9 mouse cellular contexts compared by ENCODE assay signal in genomic region chr5:149185806-149186205, GRCm38 (mm10). TPM values are rescaled to one million over a fixed set of nuclear protein-coding genes. Genes with fewer than 3 reads are reported as not detected.
DNase-seq lines count a peak whose midpoint lies in the region; ATAC-seq lines count a peak whose summit lies in the region.
"Had no signal": no experiment of that assay in that cellular context is flagged by ENCODE, and none has a peak within 500 bp of the region (broad histone marks: within the 10 kb centered on the region; RNA-seq: fewer than 3 reads in every experiment).

No protein-coding gene starts in this region.

- no peak overlapping the region; the same call in 1 of the 2 replicates for H3K9ac ChIP-seq in kidney, embryonic 16.5 days (replicated peaks; ENCODE audit: low read length)
- H3K9ac ChIP-seq in embryonic facial prominence, embryonic 13.5 days = 0 out of 2 replicates have a peak overlapping the region, but pooled peaks have one; percentile 87
- H3K9ac ChIP-seq in intestine, embryonic 14.5 days (ENCODE audit: low read length) = peak overlapping the region; percentile 75; the same call in 1 of the 2 replicates
- no peak overlapping the region for H3K9ac ChIP-seq in midbrain, embryonic 16.5 days (ENCODE audit: low read depth, low read length)

- H3K27ac ChIP-seq in kidney, embryonic 16.5 days (ENCODE audit: low read length) = no peak overlapping the region
- no peak overlapping the region for H3K27ac ChIP-seq in embryonic facial prominence, embryonic 13.5 days
- no peak overlapping the region for H3K27ac ChIP-seq in intestine, embryonic 14.5 days (ENCODE audit: low read depth)
- no peak overlapping the region for H3K27ac ChIP-seq in midbrain, embryonic 16.5 days (ENCODE audit: low read length)

- no peaks in the 10 kb centered on the region for H3K27me3 ChIP-seq in kidney, embryonic 16.5 days (ENCODE audit: insufficient read depth, low read length)
- H3K27me3 ChIP-seq in embryonic facial prominence, embryonic 13.5 days = no peaks in the 10 kb centered on the region
- no peaks in the 10 kb centered on the region for H3K27me3 ChIP-seq in intestine, embryonic 14.5 days (replicated peaks; ENCODE audit: control insufficient read depth, insufficient read depth, low read length)
- H3K27me3 ChIP-seq in midbrain, embryonic 16.5 days (ENCODE audit: control insufficient read depth, insufficient read depth, low read depth, low read length) = no peaks in the 10 kb centered on the region

- no peak for DNase-seq in kidney, postnatal 14 days
- peak; percentile 9 for DNase-seq in intestine, embryonic 14.5 days (ENCODE audit: low spot score)
- no peak for DNase-seq in right cerebral cortex, adult 2 months (ENCODE audit: low spot score in 2 of 2)
- DNase-seq in layer of hippocampus, postnatal 36 days = no peak
- DNase-seq in cerebellum, adult 11 months = no peak
- DNase-seq: cerebellum, postnatal 36 days had no signal

- ATAC-seq in kidney, embryonic 16.5 days (ENCODE audit: low FRiP score, low TSS enrichment) = no peak
- ATAC-seq in embryonic facial prominence, embryonic 13.5 days (ENCODE audit: insufficient number of reproducible peaks, insufficient read depth, low FRiP score, low TSS enrichment, low read depth) = no peak
- ATAC-seq in intestine, embryonic 14.5 days (replicated peaks; ENCODE audit: low FRiP score, low TSS enrichment, low read depth) = no peak
- no peak for ATAC-seq in midbrain, embryonic 16.5 days

- H3K4me1 ChIP-seq in kidney, embryonic 16.5 days (ENCODE audit: insufficient read depth, low read length) = peaks cover 15% of the 10 kb centered on the region
- peaks cover 16% of the 10 kb centered on the region for H3K4me1 ChIP-seq in embryonic facial prominence, embryonic 13.5 days
- peaks cover 25% of the 10 kb centered on the region for H3K4me1 ChIP-seq in intestine, embryonic 14.5 days (replicated peaks; ENCODE audit: control insufficient read depth, insufficient read depth, low read length)
- H3K4me1 ChIP-seq in midbrain, embryonic 16.5 days (ENCODE audit: control insufficient read depth, insufficient read depth, low read length) = peaks cover 22% of the 10 kb centered on the region

- H3K9me3 ChIP-seq in kidney, embryonic 16.5 days (ENCODE audit: low read length) = no peaks in the 10 kb centered on the region
- no peaks in the 10 kb centered on the region for H3K9me3 ChIP-seq in embryonic facial prominence, embryonic 13.5 days
- H3K9me3 ChIP-seq in intestine, embryonic 14.5 days (ENCODE audit: control insufficient read depth, low read length) = no peaks in the 10 kb centered on the region
- H3K9me3 ChIP-seq in midbrain, embryonic 16.5 days (replicated peaks; ENCODE audit: control insufficient read depth, low read length, poor library complexity, severe bottlenecking) = no peaks in the 10 kb centered on the region

- 54% methylated on average over 3 of the region's 3 CpGs for WGBS in kidney, embryonic 16.5 days
- 67% methylated on average over 3 of the region's 3 CpGs for WGBS in embryonic facial prominence, embryonic 13.5 days
- WGBS in intestine, embryonic 14.5 days = 72% methylated on average over 3 of the region's 3 CpGs
- 77% methylated on average over 3 of the region's 3 CpGs for WGBS in midbrain, embryonic 16.5 days

- peak overlapping the region; percentile 67 for H3K4me2 ChIP-seq in kidney, embryonic 16.5 days (replicated peaks; ENCODE audit: low read depth, low read length)
- peak overlapping the region; percentile 77 for H3K4me2 ChIP-seq in embryonic facial prominence, embryonic 13.5 days
- peak overlapping the region; percentile 76 for H3K4me2 ChIP-seq in intestine, embryonic 14.5 days (ENCODE audit: low read length)
- peak overlapping the region; percentile 73 for H3K4me2 ChIP-seq in midbrain, embryonic 16.5 days (ENCODE audit: low read length)

- H3K4me3 ChIP-seq in kidney, embryonic 16.5 days (ENCODE audit: low read length) = peak overlapping the region; percentile 66
- H3K4me3 ChIP-seq in embryonic facial prominence, embryonic 13.5 days = peak overlapping the region; percentile 81
- H3K4me3 ChIP-seq in intestine, embryonic 14.5 days (ENCODE audit: low read depth, low read length) = peak overlapping the region; percentile 79
- peak overlapping the region; percentile 45 for H3K4me3 ChIP-seq in midbrain, embryonic 16.5 days (ENCODE audit: low read depth, low read length)

- H3K36me3 ChIP-seq in kidney, embryonic 16.5 days (ENCODE audit: insufficient read depth, low read length) = peaks cover 8% of the 10 kb centered on the region; the same call in 1 of the 2 replicates
- H3K36me3 ChIP-seq in embryonic facial prominence, embryonic 13.5 days = peaks cover 20% of the 10 kb centered on the region
- peaks cover 31% of the 10 kb centered on the region for H3K36me3 ChIP-seq in intestine, embryonic 14.5 days (ENCODE audit: control insufficient read depth, insufficient read depth, low read length)
- H3K36me3 ChIP-seq in midbrain, embryonic 16.5 days (ENCODE audit: control insufficient read depth, insufficient read depth, low read length) = peaks cover 11% of the 10 kb centered on the region

RNA-seq across cellular contexts. Expression of gene Hmgb1, which starts 1.5 kb away (rescaled TPM):
- polyA plus RNA-seq in kidney, embryonic 16.5 days (2015; fragmentation: Nextera tagmentation; extraction: Ambion mirVana) = 1,366 and 1,384 TPM in 2 replicates
- 1,696 and 1,769 TPM in 2 replicates for polyA plus RNA-seq in embryonic facial prominence, embryonic 13.5 days (2015; fragmentation: Nextera tagmentation; extraction: Ambion mirVana)
- polyA plus RNA-seq in intestine, embryonic 14.5 days (2014; fragmentation: Nextera tagmentation; extraction: Ambion mirVana) = 1,358 and 1,458 TPM in 2 replicates
- polyA plus RNA-seq in midbrain, embryonic 16.5 days (2015; fragmentation: Nextera tagmentation; extraction: Ambion mirVana) = 696 and 767 TPM in 2 replicates
- total RNA-seq in layer of hippocampus, postnatal 36 days (2021) = 100 to 1,000 TPM; 136 to 137 TPM

RNA-seq across cellular contexts. Expression of gene Uspl1, which starts 1.7 kb away (rescaled TPM):
- 41.1 and 45.2 TPM in 2 replicates for polyA plus RNA-seq in kidney, embryonic 16.5 days (2015; fragmentation: Nextera tagmentation; extraction: Ambion mirVana)
- polyA plus RNA-seq in embryonic facial prominence, embryonic 13.5 days (2015; fragmentation: Nextera tagmentation; extraction: Ambion mirVana) = 49.7 and 50.2 TPM in 2 replicates
- polyA plus RNA-seq in intestine, embryonic 14.5 days (2014; fragmentation: Nextera tagmentation; extraction: Ambion mirVana) = 43.9 and 54.4 TPM in 2 replicates
- 53.5 and 55.7 TPM in 2 replicates for polyA plus RNA-seq in midbrain, embryonic 16.5 days (2015; fragmentation: Nextera tagmentation; extraction: Ambion mirVana)
- total RNA-seq in layer of hippocampus, postnatal 36 days (2021) = 10 to 100 TPM; 35.5 to 39.5 TPM

Comparison
In these comparisons a context has a peak if more than half of its experiments do, and no peak if none do; other contexts are left out.
1. H3K9ac ChIP-seq: peak in embryonic facial prominence, embryonic 13.5 days (single experiment) and intestine, embryonic 14.5 days (single experiment); none in kidney, embryonic 16.5 days (single experiment) and midbrain, embryonic 16.5 days (single experiment).
2. Peak in every context shown above with its lines, with median percentiles within 50 percentile points of each other: H3K4me2 ChIP-seq and H3K4me3 ChIP-seq.